Mouse (Mus musculus) urinary bladder, postnatal 25 days (tissue): ENCODE data around the gene Taf1d.
A peak's percentile ranks its signal among the peaks of the same experiment; 100 is the strongest.
"Not testable (repeated sequence)": the region's sequence is repeated elsewhere in the genome, so short reads cannot be mapped to it uniquely, and the experiment has no call there.

ENCODE experiments used
- DNase-seq: peaks from one replicate; pipeline ENCODE4 v3.0.0; 2022; ENCODE audit warnings: low spot score

Taf1d gene

DNA sequence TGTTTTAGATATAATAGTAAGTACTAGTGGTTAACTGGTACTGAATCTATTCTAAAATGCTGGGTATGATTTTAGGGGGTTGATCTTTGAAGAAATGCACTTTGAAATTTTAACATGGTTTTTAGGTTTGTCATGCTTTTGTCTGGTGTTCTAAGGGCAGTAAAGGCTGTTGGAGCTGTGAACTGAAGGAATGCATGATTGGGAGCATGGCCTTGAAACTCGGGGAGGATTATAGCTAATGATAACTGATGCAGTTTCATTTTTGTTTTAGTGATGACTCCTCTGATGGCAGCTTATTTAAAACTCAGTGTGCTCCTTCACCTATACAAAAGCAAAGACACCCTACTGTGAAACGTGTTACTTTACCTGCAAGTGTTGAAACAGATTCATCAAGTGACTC lies 2.2 kb downstream of the Taf1d start:
- no peak for DNase-seq

GRCm38 (mm10) chr9:15309425-15309824 lies 3.4 kb downstream of the Taf1d start:
- DNase-seq, result no peak

- DNase-seq, result no peak
These were observed 4.2 kb downstream of the Taf1d start for GRCm38 (mm10) chr9:15310179-15310578.

DNA sequence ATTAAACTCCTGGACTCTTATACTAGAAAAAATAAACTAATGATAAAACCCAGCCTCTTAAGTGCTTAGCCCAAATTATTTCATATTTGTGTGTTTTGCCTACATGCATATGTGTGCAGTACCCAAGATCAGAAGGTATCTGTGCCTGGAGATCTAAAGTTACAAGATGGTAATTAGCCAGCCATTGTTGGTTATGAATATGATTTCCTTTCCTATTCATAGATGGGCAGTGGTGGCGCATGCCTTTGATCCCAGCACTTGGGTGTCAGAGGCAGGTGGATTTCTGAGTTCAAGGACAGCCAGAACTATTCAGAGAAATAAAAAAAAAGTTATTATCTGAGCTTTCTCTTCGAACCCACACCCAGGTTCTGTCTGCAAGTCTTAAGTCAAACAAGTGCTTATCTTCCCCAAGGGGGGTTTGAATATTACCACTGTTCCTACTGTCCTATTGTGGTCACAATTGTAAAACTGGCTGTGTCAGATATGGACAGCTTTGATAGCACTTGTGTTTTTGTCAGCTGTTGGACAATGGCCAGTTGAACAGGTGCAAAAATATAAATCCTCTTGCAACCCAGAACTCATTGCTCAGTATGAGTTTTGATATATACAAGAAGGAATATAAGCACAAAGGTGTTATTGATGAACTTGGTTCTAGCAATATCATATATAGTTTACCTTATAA lies 6.2 kb downstream of the Taf1d start:
- no peak for DNase-seq

DNA sequence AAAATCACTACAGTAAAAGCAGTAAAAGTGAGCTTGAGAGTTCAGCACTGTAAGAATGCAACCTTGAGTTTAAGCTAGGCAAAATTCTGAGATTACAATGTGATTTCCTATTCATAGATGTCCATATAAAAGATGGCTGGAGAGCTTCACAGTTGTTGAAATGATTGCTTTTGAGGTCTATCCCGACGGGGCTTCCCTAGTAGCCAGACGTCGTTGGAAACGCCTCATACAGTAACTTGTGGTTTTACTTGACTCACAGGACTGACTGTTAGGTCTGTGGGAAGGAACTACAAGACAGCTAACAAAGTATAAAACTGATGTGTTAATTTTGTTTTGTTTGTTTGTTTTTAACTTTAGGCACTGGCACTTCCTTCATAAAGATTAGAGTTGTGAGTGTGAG lies 7.6 kb downstream of the Taf1d start:
- DNase-seq, result no peak

GRCm38 (mm10) chr9:15314619-15315018 lies 8.6 kb downstream of the Taf1d start:
- DNase-seq, result no peak

DNA sequence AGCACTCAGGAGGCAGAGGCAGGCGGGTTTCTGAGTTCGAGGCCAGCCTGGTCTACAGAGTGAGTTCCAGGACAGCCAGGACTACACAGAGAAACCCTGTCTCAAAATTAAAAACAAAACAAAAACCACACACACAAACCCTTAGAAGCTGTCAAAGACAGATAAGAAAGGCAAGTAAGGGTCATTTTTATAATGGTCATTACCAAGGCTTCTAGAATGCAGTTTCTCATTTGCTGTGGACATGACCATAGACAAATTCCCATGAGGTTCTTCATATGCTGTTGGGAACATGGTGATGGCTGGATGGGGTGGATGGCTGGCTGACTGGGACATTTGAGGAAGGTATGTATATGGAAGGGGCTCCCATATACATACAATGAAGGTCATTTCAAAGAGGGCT lies 10.3 kb downstream of the Taf1d start:
- DNase-seq, result not testable (repeated sequence)

GRCm38 (mm10) chr9:15317223-15318169 lies 11.5 kb downstream of the Taf1d start:
- DNase-seq, result no peak

DNA sequence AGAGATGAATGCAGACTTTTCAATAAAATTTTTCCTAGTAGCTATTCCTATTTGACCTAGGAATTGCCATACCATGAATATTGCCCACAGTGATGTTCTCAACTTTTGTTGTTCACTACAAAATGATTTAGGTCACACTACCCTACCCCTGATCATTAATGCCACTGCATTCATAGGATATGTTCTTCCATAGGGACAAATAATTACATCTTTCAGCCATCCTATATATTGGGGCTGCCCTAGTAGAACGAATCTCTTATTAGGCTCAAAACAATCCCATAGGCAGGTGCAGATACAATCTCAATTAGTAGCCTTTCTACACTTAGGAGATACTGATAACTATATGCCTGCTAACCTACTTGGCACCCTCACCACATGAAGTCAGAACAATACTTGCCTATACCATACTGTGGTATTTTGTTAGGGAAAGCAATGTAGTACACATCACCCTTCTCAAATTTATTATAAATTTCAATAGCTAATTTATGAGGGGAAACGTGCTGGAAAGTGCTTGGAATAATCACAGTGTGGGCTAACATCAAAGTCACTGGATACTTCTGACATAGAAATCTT lies 12.2 kb downstream of the Taf1d start:
- no peak for DNase-seq

- DNase-seq, result no peak
These were observed 31.8 kb downstream of the Taf1d start for GRCm38 (mm10) chr9:15337776-15338175.

DNA sequence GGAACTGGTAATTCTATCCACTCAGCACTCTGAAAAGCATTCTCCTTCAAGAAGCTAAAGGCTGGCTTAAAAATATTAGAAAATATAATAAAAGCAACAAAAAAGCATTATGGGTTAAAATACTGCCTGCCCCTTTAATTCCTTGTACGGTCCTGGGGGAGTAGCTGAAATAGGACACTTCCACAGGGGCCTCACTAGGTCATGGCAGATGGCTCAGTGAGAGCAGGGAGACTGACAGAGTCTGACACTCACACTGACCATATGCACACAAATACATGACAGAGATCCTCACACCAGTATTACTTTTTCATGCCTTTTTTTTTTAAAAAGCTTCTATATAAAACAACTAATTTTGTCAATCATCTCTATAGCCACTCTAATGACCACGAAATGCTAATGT lies 43.9 kb downstream of the Taf1d start:
- DNase-seq, result no peak

GRCm38 (mm10) chr9:15356916-15357483 lies 51.0 kb downstream of the Taf1d start:
- DNase-seq, result no peak

DNA sequence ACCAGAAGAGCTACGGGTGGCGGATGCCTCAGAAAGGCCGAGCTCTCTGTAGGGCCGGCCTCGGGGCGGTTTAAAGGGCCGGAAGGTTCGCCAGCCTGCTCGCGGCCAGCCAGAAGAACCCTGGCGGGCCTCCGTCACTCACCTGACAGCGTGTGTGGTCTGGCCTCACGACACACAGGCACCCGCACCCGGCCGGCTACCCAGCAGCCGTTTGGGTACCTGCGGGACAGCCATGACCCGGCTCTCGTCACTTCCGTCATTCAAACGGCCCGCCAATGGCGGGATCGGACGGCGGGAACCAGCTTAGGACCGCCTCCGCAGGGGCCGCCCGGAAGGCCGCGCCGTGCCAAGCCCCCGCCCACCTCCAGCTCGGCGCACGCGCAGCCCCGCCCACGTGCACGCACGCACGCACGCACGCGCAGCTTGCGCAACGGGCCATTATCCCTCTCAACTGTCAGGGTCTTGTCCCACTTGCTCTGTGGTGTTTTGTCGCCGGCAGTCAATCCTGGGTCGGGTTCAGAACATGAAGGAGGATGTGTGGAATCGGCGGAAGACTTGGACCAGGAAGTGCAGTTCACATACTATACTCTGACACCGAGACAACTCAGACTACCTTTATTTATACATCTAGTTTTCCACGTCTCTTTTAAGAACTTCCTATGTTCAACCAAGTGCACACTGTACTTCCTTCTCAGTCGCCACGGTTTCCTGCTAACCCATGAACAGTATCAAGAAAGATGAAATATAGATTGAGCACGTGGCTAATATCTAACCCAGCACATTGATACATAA lies 51.7 kb downstream of the Taf1d start, which contains the start of gene Cep295:
Gene Cep295, minus strand, starts transcription at position 305 of the 792 bp plus-strand sequence.
- DNase-seq, result peak; percentile 98

DNA sequence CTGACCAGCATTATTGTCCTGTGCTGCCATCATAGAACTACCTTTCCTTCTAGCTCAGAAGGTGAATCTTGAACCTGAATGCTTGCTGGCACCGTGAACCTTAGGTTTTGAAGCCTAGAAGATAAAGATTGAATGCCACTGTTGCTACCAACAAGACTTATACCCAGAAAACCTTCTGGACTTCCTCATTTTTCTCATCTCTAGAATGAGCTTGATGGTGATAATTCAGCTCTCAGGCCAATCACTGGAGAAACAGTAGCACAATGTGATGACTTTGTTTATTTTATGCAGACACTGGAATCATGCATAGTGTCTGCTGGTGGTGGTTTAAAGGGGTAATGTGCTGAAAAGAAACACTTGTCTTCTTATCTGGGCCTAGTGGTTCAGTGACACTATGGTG lies 58.8 kb downstream of the Taf1d start:
- no peak for DNase-seq

GRCm38 (mm10) chr9:15365856-15366255 lies 59.8 kb downstream of the Taf1d start:
- DNase-seq, result no peak

- no peak for DNase-seq
These were observed 60.2 kb downstream of the Taf1d start for GRCm38 (mm10) chr9:15366260-15366659.
